Mouse (Mus musculus) heart, adult 2 months (tissue): Measurements from ENCODE around the gene St7l.

Source experiments
- CTCF ChIP-seq: fragments of 200-600 bp; IDR thresholded peaks from 2 replicates; pipeline ENCODE4 v1.8.1; 2022; ENCODE audit warnings: antibody characterized with exemption, mild to moderate bottlenecking, moderate library complexity
- EP300 ChIP-seq: fragments of 200-500 bp; IDR thresholded peaks from 2 replicates; pipeline ENCODE4 v1.6.1; 2011; ENCODE audit warnings: low read depth, low read length, control low read depth; ENCODE audit not compliant: insufficient read depth
- POLR2A ChIP-seq: fragments of 200-500 bp; IDR thresholded peaks from 2 replicates; pipeline ENCODE4 v1.6.1; 2011; ENCODE audit warnings: mild to moderate bottlenecking, low read depth, low read length, control low read depth; ENCODE audit not compliant: insufficient read depth

GRCm38 (mm10) chr3:104822413-104822812 is 41.4 kb upstream of the St7l start:
- no peak for TF ChIP-seq CTCF
- TF ChIP-seq EP300, result no peak
- TF ChIP-seq POLR2A, result no peak
